Mouse (Mus musculus) G1E (cell line): ENCODE results near the gene Lrp8. TPM values are rescaled to one million over a fixed set of nuclear protein-coding genes. Genes with fewer than 3 reads are reported as not detected.

ENCODE experiments used
- ATAC-seq: 2 replicates; pipeline ENCODE4 v1.8.0; 2016; ENCODE audit warnings: mild to moderate bottlenecking; ENCODE audit not compliant: insufficient number of reproducible peaks, poor library complexity, low FRiP score, severe bottlenecking; ENCODE audit errors: extremely low read depth
- DNase-seq: peaks from one replicate; pipeline ENCODE4 v3.0.0; 2012; ENCODE audit warnings: low spot score
- H3K27me3 ChIP-seq: 2 replicates; pipeline ENCODE4 v1.6.1; 2012; ENCODE audit warnings: mild to moderate bottlenecking, low read length, inconsistent platforms; ENCODE audit not compliant: insufficient read depth
- H3K36me3 ChIP-seq: replicated peaks from 2 replicates; pipeline ENCODE3; 2012; ENCODE audit warnings: mild to moderate bottlenecking, inconsistent platforms
- H3K4me1 ChIP-seq: 2 replicates; pipeline ENCODE4 v1.6.1; 2012; ENCODE audit warnings: low read depth, low read length, inconsistent platforms, mixed read lengths; ENCODE audit not compliant: insufficient read depth
- H3K4me3 ChIP-seq: 2 replicates; pipeline ENCODE4 v1.5.1; 2012; ENCODE audit warnings: low read depth, mild to moderate bottlenecking, inconsistent platforms, low read length, moderate library complexity, mixed read lengths
- H3K9me3 ChIP-seq: replicated peaks from 2 replicates; pipeline ENCODE4 v1.6.1; 2012; ENCODE audit warnings: inconsistent platforms
- CTCF ChIP-seq: IDR thresholded peaks from 2 replicates; pipeline ENCODE4 v1.5.1; 2012; ENCODE audit warnings: low read depth, low read length, inconsistent platforms, mixed read lengths
- GATA1 ChIP-seq: IDR thresholded peaks from 2 replicates; pipeline ENCODE4 v1.6.1; 2012; ENCODE audit warnings: borderline replicate concordance, low read length, inconsistent platforms, mixed read lengths
- GATA2 ChIP-seq: IDR thresholded peaks from 2 replicates; pipeline ENCODE4 v1.6.1; 2012; ENCODE audit warnings: low read depth, low read length, inconsistent platforms, borderline replicate concordance
- POLR2AphosphoS5 ChIP-seq: IDR thresholded peaks from 2 replicates; pipeline ENCODE4 v1.6.1; 2012; ENCODE audit warnings: low read depth, low read length, inconsistent platforms; ENCODE audit not compliant: insufficient replicate concordance
- TAL1 ChIP-seq: conservative IDR thresholded peaks from 2 replicates; pipeline ENCODE4 v1.6.1; 2012; ENCODE audit warnings: low read depth, low read length, inconsistent platforms, mixed read lengths
- polyA plus RNA-seq: library from polyadenylated mRNA; stranded (reverse); fragments of >175 nt; gene quantifications from 2 replicates; pipeline ENCODE4 v1.2.3, GENCODE M21; 2012
- total RNA-seq, 2 experiments: library from RNA; stranded (forward) in 1 of 2; stranded (reverse) in 1 of 2; fragments of 200-1000 nt in 1 of 2; fragments of >200 nt in 1 of 2; fragmentation: Nextera tagmentation in 1 of 2; gene quantifications; 2 replicates each; pipeline ENCODE4 v1.2.3; 2014 to 2017

Lrp8 gene
- total and polyA plus RNA-seq, 3 experiments: 5.0 to 13.0 (median 12.1) TPM

DNA sequence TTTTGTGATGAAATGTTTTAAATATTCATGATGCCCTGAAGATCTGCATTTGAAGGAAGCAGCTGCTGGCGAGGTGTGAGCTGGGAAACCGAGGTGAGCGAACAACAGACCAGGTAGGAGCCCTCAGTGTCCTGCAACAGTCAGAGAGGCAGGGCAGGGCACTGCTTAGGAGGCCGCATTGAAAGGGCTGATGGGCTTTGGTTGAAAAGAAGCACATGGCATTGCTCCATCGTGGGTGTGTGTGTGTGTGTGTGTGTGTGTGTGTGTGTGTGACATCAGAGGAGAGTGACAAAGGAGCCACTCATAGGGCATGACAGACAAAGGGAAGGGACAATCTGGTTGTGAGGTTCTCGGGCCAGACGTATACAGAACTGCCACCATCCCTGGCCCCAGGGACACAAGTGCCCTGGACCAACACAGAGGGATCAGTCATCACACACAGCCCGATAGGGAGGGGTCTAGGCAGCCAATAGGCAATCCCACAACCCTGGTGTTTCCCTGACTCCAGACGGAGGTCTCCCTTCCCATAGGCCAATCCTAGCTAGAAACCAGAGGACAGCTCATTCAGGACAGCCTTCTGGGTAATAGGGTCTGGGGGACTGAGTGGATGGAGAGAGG, 36.8 kb upstream of the Lrp8 start:
- H3K27me3 ChIP-seq: peaks cover 27% of the 10 kb centered on the region
- DNase-seq (no peak), ATAC-seq (no peak)
- no peak overlapping the region for H3K4me3 ChIP-seq
- TF ChIP-seq GATA2 (no peak), POLR2AphosphoS5 (no peak), TAL1 (no peak), GATA1 (no peak), CTCF (no peak)
- H3K36me3 ChIP-seq: no peaks in the 10 kb centered on the region
- H3K4me1 ChIP-seq: no peaks in the 10 kb centered on the region
- H3K9me3 ChIP-seq: no peaks in the 10 kb centered on the region

GRCm38 (mm10) chr4:107766182-107766581, 35.9 kb upstream of the Lrp8 start:
- no peak for DNase-seq
- Histone ChIP-seq H3K36me3 (no peaks in the 10 kb centered on the region), H3K9me3 (no peaks in the 10 kb centered on the region), H3K27me3 (peaks cover 27% of the 10 kb centered on the region), H3K4me1 (no peaks in the 10 kb centered on the region), H3K4me3 (no peak overlapping the region)
- no peak for ATAC-seq
- TF ChIP-seq TAL1: no peak
- TF ChIP-seq GATA2: no peak
- no peak for TF ChIP-seq POLR2AphosphoS5
- no peak for TF ChIP-seq CTCF
- no peak for TF ChIP-seq GATA1

GRCm38 (mm10) chr4:107772122-107772825, 29.8 kb upstream of the Lrp8 start:
- H3K4me3 ChIP-seq: no peak overlapping the region
- no peak for TF ChIP-seq POLR2AphosphoS5
- no peak for TF ChIP-seq GATA1
- TF ChIP-seq TAL1: no peak
- TF ChIP-seq GATA2: no peak
- TF ChIP-seq CTCF: no peak
- peaks cover 6% of the 10 kb centered on the region; the same call in 1 of the 2 replicates for H3K4me1 ChIP-seq
- peaks cover 19% of the 10 kb centered on the region for H3K27me3 ChIP-seq
- H3K36me3 ChIP-seq: no peaks in the 10 kb centered on the region
- H3K9me3 ChIP-seq: no peaks in the 10 kb centered on the region; the same call in none of the 2 replicates
- ATAC-seq: no peak
- no peak for DNase-seq

GRCm38 (mm10) chr4:107774868-107775267, 27.2 kb upstream of the Lrp8 start:
- H3K27me3 ChIP-seq: peaks cover 27% of the 10 kb centered on the region
- peaks cover 6% of the 10 kb centered on the region; the same call in 1 of the 2 replicates for H3K4me1 ChIP-seq
- ATAC-seq: no peak
- DNase-seq: no peak
- no peak overlapping the region for H3K4me3 ChIP-seq
- H3K36me3 ChIP-seq: no peaks in the 10 kb centered on the region
- H3K9me3 ChIP-seq: no peaks in the 10 kb centered on the region; the same call in none of the 2 replicates
- TF ChIP-seq TAL1: no peak
- TF ChIP-seq POLR2AphosphoS5: no peak
- no peak for TF ChIP-seq GATA2
- no peak for TF ChIP-seq GATA1
- TF ChIP-seq CTCF: no peak

GRCm38 (mm10) chr4:107775672-107776071, 26.4 kb upstream of the Lrp8 start:
- Histone ChIP-seq H3K27me3 (peaks cover 32% of the 10 kb centered on the region), H3K4me1 (peaks cover 6% of the 10 kb centered on the region; the same call in 1 of the 2 replicates), H3K4me3 (no peak overlapping the region), H3K9me3 (no peaks in the 10 kb centered on the region; the same call in none of the 2 replicates), H3K36me3 (no peaks in the 10 kb centered on the region)
- ATAC-seq (no peak), DNase-seq (no peak)
- no peak for TF ChIP-seq POLR2AphosphoS5
- TF ChIP-seq GATA2: no peak
- TF ChIP-seq TAL1: no peak
- no peak for TF ChIP-seq CTCF
- TF ChIP-seq GATA1: no peak

DNA sequence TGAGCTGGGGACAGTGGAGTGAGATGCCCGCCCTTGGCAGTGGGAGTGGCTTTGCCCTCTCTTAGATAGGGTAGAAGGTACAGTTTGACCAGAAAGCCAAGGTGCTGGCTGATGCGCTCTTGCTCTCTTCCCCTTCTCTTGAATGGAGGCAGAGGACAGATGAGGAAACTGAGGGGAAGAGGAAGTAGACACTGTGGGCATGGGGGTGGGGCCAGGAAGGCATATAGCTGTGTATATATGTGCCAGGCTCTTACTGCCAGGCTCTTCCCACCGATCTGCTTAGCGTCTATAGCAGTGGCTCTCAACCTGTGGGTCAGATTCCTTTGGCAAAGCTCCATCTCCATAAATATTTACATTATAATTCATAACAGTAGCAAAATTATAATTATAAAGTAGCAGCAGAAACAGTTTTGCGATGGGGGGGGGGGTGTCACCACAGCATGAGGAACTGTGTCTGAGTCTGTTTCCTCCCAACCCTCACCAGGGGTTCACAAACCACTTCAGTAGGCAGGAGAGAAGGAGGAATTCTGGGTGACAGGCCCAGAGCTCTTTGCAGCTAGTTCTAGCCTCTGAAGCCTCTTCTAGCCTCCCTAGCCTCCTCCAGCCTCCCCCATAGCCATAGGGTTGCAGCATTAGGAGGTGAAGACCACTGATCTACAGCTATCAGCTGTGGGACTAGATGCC, 24.9 kb upstream of the Lrp8 start:
- no peak for TF ChIP-seq GATA2
- TF ChIP-seq POLR2AphosphoS5: no peak
- no peak for TF ChIP-seq GATA1
- no peak for TF ChIP-seq TAL1
- no peak for TF ChIP-seq CTCF
- no peak overlapping the region for H3K4me3 ChIP-seq
- ATAC-seq: no peak
- DNase-seq: no peak
- no peaks in the 10 kb centered on the region for H3K36me3 ChIP-seq
- peaks cover 39% of the 10 kb centered on the region for H3K27me3 ChIP-seq
- peaks cover 6% of the 10 kb centered on the region; the same call in 1 of the 2 replicates for H3K4me1 ChIP-seq
- no peaks in the 10 kb centered on the region; the same call in none of the 2 replicates for H3K9me3 ChIP-seq
